14 mouse cellular contexts compared by ENCODE assay signal in the genomic region with DNA sequence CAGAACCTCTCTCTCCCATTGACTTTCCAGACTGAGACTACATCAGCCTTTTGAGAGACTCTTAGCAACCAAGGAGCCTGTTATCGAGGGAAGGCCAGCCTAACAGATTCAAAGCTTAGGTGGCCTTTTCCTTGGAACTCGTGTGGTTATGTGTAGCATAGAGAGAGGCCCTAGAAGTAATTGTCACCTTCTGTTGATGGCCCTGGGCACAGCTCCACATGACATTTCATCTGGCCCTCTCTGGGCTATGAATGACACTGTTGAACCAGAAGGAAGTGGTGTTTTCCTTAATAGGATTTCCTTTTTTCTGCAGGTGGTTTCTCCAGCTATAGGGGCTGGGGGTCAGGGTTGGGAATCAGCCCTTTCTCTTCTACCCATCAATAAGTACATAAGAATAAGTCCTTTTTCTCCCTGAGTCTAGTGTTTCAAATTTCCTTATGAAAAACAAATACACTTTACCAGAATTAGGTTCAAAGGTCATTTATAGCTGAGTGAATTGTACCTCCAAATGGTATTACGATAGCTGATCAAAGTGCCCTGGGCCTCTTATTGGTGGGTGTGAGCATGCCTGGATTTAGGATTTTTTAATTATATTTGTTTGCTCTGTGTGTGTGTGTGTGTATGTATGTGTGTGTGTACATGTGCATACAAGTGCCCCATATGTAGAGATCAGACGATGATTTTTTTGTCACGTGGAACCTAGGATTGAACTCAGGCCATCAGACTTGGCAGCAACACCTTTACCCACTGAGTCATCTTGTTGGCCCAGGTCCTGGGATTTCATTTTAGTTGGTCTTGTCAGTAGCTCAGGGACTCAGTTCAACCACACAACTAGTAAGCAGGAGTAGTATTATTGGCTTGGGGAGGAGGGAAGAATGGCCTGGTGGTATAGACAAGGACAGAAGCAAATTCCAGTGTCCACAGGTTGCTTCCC.
DNase-seq lines count a peak whose midpoint lies in the region; TF ChIP-seq lines count a peak whose summit lies in the region.
"Had no signal": no experiment of that assay in that cellular context is flagged by ENCODE, and none has a peak within 500 bp of the region (broad histone marks: within the 10 kb centered on the region; RNA-seq: fewer than 3 reads in every experiment).

No protein-coding gene starts in this region.

- H3K4me3 ChIP-seq in layer of hippocampus, adult 2 months: no peak overlapping the region
- no peak overlapping the region for H3K4me3 ChIP-seq in myocyte
- H3K4me3 ChIP-seq: heart, embryonic 12.5 days; liver, embryonic 12.5 days; midbrain, embryonic 13.5 days; neural tube, embryonic 12.5 days had no signal

- no peaks in the 10 kb centered on the region for H3K27me3 ChIP-seq in myocyte (ENCODE audit: control insufficient read depth, insufficient read depth, insufficient read length)
- H3K27me3 ChIP-seq: midbrain, embryonic 13.5 days; neural tube, embryonic 12.5 days had no signal

- TF ChIP-seq CTCF in layer of hippocampus, adult 2 months (conservative IDR thresholded peaks at IDR 0.05): no peak

- TF ChIP-seq POLR2A in myocyte (IDR thresholded peaks at IDR 0.05; ENCODE audit: insufficient read length, low read depth): no peak

- H3ac ChIP-seq in myocyte (ENCODE audit: control insufficient read depth, insufficient read length): no peak overlapping the region

- no peaks in the 10 kb centered on the region for H3K79me2 ChIP-seq in myocyte (ENCODE audit: control insufficient read depth, insufficient read depth)

- peak; percentile 54 to 58 for DNase-seq in cerebellum, postnatal 10 days
- DNase-seq in cerebellum, postnatal 4 days (ENCODE audit: low spot score in 2 of 2): no peak
- no peak for DNase-seq in layer of hippocampus, adult 2 months (ENCODE audit: low spot score in 2 of 2)
- DNase-seq in layer of hippocampus, adult 9-10 months (ENCODE audit: low spot score): no peak
- peak; percentile 63 for DNase-seq in brain, adult 2 months (ENCODE audit: low read depth, low spot score)
- DNase-seq in urinary bladder, postnatal 14 days (ENCODE audit: low spot score): no peak
- no peak for DNase-seq in thymus, postnatal 10 days (ENCODE audit: low spot score in 2 of 2)
- DNase-seq: kidney, adult 8-10 months; lung, postnatal 10 days had no signal

- peak overlapping the region; percentile 42 for H3K4me2 ChIP-seq in myocyte (ENCODE audit: low read depth)
- H3K4me2 ChIP-seq: heart, embryonic 12.5 days; liver, embryonic 12.5 days; midbrain, embryonic 13.5 days; neural tube, embryonic 12.5 days had no signal

- H3K36me3 ChIP-seq in myocyte (ENCODE audit: control insufficient read depth, insufficient read depth): no peaks in the 10 kb centered on the region
- H3K36me3 ChIP-seq: heart, embryonic 12.5 days; liver, embryonic 12.5 days; midbrain, embryonic 13.5 days; neural tube, embryonic 12.5 days had no signal

- H3K27ac ChIP-seq in layer of hippocampus, adult 2 months: 0 out of 2 replicates have a peak overlapping the region, but pooled peaks have one; percentile 7
- H3K27ac ChIP-seq: liver, embryonic 12.5 days; midbrain, embryonic 13.5 days; neural tube, embryonic 12.5 days had no signal

TF ChIP-seq in myocyte, 11 proteins besides CTCF, POLR2A, EP300 and RAD21:
- TF ChIP-seq REST (IDR thresholded peaks at IDR 0.05; ENCODE audit: insufficient read depth, insufficient read length) (no peak), CEBPB (IDR thresholded peaks at IDR 0.05; ENCODE audit: insufficient read depth, poor library complexity, severe bottlenecking) (no peak), MAX (IDR thresholded peaks at IDR 0.05; ENCODE audit: low read depth) (no peak), MYOG (IDR thresholded peaks at IDR 0.05; ENCODE audit: control insufficient read depth in 1 of 3, insufficient read depth in 1 of 3, insufficient read length in 2 of 3, low read depth in 2 of 3) (no peak), E2F4 (IDR thresholded peaks at IDR 0.05; ENCODE audit: insufficient read depth) (no peak), TCF3 (IDR thresholded peaks at IDR 0.05; ENCODE audit: insufficient read length, low read depth) (no peak)

Comparison
In these comparisons a context has a peak if more than half of its experiments do, and no peak if none do; other contexts are left out.
1. DNase-seq: peak in cerebellum, postnatal 10 days (2 of 2) and brain, adult 2 months (single experiment); none in cerebellum, postnatal 4 days (0 of 2), layer of hippocampus, adult 2 months (0 of 2), layer of hippocampus, adult 9-10 months (single experiment), urinary bladder, postnatal 14 days (single experiment) and thymus, postnatal 10 days (0 of 2).